10 mouse cellular contexts compared by ENCODE assay signal in genomic region chr10:84412326-84412962, GRCm38 (mm10). TPM values are rescaled to one million over a fixed set of nuclear protein-coding genes. Genes with fewer than 3 reads are reported as not detected.
DNase-seq lines count a peak whose midpoint lies in the region; ATAC-seq lines count a peak whose summit lies in the region.
"Had no signal": no experiment of that assay in that cellular context is flagged by ENCODE, and none has a peak within 500 bp of the region (broad histone marks: within the 10 kb centered on the region; RNA-seq: fewer than 3 reads in every experiment).

No protein-coding gene starts in this region.

- H3K27me3 ChIP-seq in heart, embryonic 15.5 days, result no peaks in the 10 kb centered on the region
- no peaks in the 10 kb centered on the region for H3K27me3 ChIP-seq in heart, embryonic 11.5 days (ENCODE audit: control insufficient read depth, insufficient read depth, low read length)
- no peaks in the 10 kb centered on the region for H3K27me3 ChIP-seq in lung, embryonic 15.5 days
- H3K27me3 ChIP-seq: kidney, embryonic 15.5 days; midbrain, embryonic 12.5 days had no signal

- no peak overlapping the region for H3K4me2 ChIP-seq in heart, embryonic 15.5 days
- no peak overlapping the region for H3K4me2 ChIP-seq in heart, embryonic 11.5 days
- H3K4me2 ChIP-seq in lung, embryonic 15.5 days, result no peak overlapping the region
- H3K4me2 ChIP-seq: kidney, embryonic 15.5 days; midbrain, embryonic 12.5 days had no signal

- H3K4me3 ChIP-seq in heart, embryonic 15.5 days, result no peak overlapping the region
- no peak overlapping the region for H3K4me3 ChIP-seq in heart, embryonic 11.5 days (ENCODE audit: low read depth, low read length)
- no peak overlapping the region for H3K4me3 ChIP-seq in lung, embryonic 15.5 days
- H3K4me3 ChIP-seq: kidney, embryonic 15.5 days; midbrain, embryonic 12.5 days had no signal

- 77% methylated on average over 12 of the region's 12 CpGs for WGBS in heart, embryonic 15.5 days
- WGBS in heart, embryonic 11.5 days (ENCODE audit: insufficient replicate concordance), result 79% methylated on average over 12 of the region's 12 CpGs
- 50% methylated on average over 12 of the region's 12 CpGs for WGBS in lung, embryonic 15.5 days

- no peak overlapping the region for H3K9ac ChIP-seq in heart, embryonic 15.5 days
- H3K9ac ChIP-seq in heart, embryonic 11.5 days (ENCODE audit: low read depth, low read length), result no peak overlapping the region
- no peak overlapping the region for H3K9ac ChIP-seq in lung, embryonic 15.5 days
- H3K9ac ChIP-seq: kidney, embryonic 15.5 days; midbrain, embryonic 12.5 days had no signal

- peaks cover 75% of the 10 kb centered on the region for H3K4me1 ChIP-seq in heart, embryonic 15.5 days (replicated peaks)
- peaks cover 39% of the 10 kb centered on the region for H3K4me1 ChIP-seq in heart, embryonic 11.5 days (ENCODE audit: control insufficient read depth, insufficient read depth, low read length)
- H3K4me1 ChIP-seq in lung, embryonic 15.5 days, result peaks cover 50% of the 10 kb centered on the region

- no peak for ATAC-seq in heart, embryonic 15.5 days (replicated peaks; ENCODE audit: insufficient number of reproducible peaks, insufficient read depth, low FRiP score, low read depth)
- ATAC-seq in heart, embryonic 11.5 days (replicated peaks; ENCODE audit: insufficient number of reproducible peaks, low FRiP score, low TSS enrichment), result no peak
- no peak; the same call in 1 of the 2 replicates for ATAC-seq in lung, embryonic 15.5 days (ENCODE audit: borderline replicate concordance, extremely low read depth, low FRiP score, low TSS enrichment)
- ATAC-seq in inflammation-experienced regulatory T-cells, adult 6 months, result no peak

- peak; percentile 74 for DNase-seq in adrenal gland, postnatal 14 days
- DNase-seq in cerebellum, adult 18-20 months, result peak; percentile 84 to 88
- DNase-seq in urinary bladder, postnatal 25 days (ENCODE audit: low spot score), result no peak
- DNase-seq: thymus, adult 18-20 months had no signal

- peak overlapping the region; percentile 79 for H3K27ac ChIP-seq in heart, embryonic 15.5 days
- no peak overlapping the region for H3K27ac ChIP-seq in heart, embryonic 11.5 days (ENCODE audit: low read depth, low read length)
- H3K27ac ChIP-seq in lung, embryonic 15.5 days, result peak overlapping the region; percentile 78
- H3K27ac ChIP-seq: kidney, embryonic 15.5 days; midbrain, embryonic 12.5 days had no signal

- no peaks in the 10 kb centered on the region for H3K9me3 ChIP-seq in heart, embryonic 15.5 days (replicated peaks)
- no peaks in the 10 kb centered on the region for H3K9me3 ChIP-seq in heart, embryonic 11.5 days (replicated peaks; ENCODE audit: control insufficient read depth, low read length)
- H3K9me3 ChIP-seq in lung, embryonic 15.5 days, result no peaks in the 10 kb centered on the region
- H3K9me3 ChIP-seq: kidney, embryonic 15.5 days; midbrain, embryonic 12.5 days had no signal

- no peaks in the 10 kb centered on the region for H3K36me3 ChIP-seq in heart, embryonic 15.5 days
- no peaks in the 10 kb centered on the region for H3K36me3 ChIP-seq in heart, embryonic 11.5 days (ENCODE audit: control insufficient read depth, insufficient read depth, low read length)
- no peaks in the 10 kb centered on the region for H3K36me3 ChIP-seq in lung, embryonic 15.5 days
- H3K36me3 ChIP-seq: midbrain, embryonic 12.5 days had no signal

RNA-seq across cellular contexts. Expression of gene Nuak1, which starts 28.0 kb away (rescaled TPM):
- polyA plus RNA-seq in heart, embryonic 15.5 days (2015; fragmentation: Nextera tagmentation; extraction: Ambion mirVana), result 3.1 TPM in 2 replicates
- polyA plus RNA-seq in heart, embryonic 11.5 days (2014; fragmentation: Nextera tagmentation; extraction: Ambion mirVana), result 2.4 and 3.0 TPM in 2 replicates
- total RNA-seq in adrenal gland, postnatal 14 days (2021), result 7.0 and 9.5 TPM in 2 replicates
- polyA plus RNA-seq in lung, embryonic 15.5 days (2015; fragmentation: Nextera tagmentation; extraction: Ambion mirVana), result 2.0 and 2.6 TPM in 2 replicates
- not detected for polyA plus RNA-seq in inflammation-experienced regulatory T-cells, adult 6 months (2017; shearing (Covaris generic))
